Mouse (Mus musculus): ENCODE results near the gene Myom1. TPM values are rescaled to one million over a fixed set of nuclear protein-coding genes. Genes with fewer than 3 reads are reported as not detected.

Myom1 gene
- polyA plus RNA-seq, 1 experiment from 2014 or later, result 224 TPM

- no peaks in the 10 kb centered on the region for H3K27me3 ChIP-seq (ENCODE audit: control insufficient read depth, insufficient read depth, low read length)
- H3K9me3 ChIP-seq (replicated peaks; ENCODE audit: control insufficient read depth, low read length), result no peaks in the 10 kb centered on the region
- ATAC-seq (replicated peaks; ENCODE audit: extremely low read depth, insufficient read depth, low FRiP score), result no peak
- peak overlapping the region; percentile 96 for H3K27ac ChIP-seq (ENCODE audit: low read length)
- 34% methylated on average over 9 of the region's 9 CpGs for WGBS
- H3K9ac ChIP-seq (ENCODE audit: low read length), result peak overlapping the region; percentile 64
- H3K36me3 ChIP-seq (ENCODE audit: control insufficient read depth, insufficient read depth), result peaks cover 19% of the 10 kb centered on the region
- H3K4me1 ChIP-seq (ENCODE audit: control insufficient read depth, insufficient read depth, low read length), result peaks cover 60% of the 10 kb centered on the region
- peak overlapping the region; percentile 61 for H3K4me2 ChIP-seq (ENCODE audit: low read depth, low read length)
- peak overlapping the region; percentile 35 for H3K4me3 ChIP-seq (ENCODE audit: low read length)
Measured at GRCm38 (mm10) chr17:70998400-70998975, 3.9 kb upstream of the Myom1 start.

DNA sequence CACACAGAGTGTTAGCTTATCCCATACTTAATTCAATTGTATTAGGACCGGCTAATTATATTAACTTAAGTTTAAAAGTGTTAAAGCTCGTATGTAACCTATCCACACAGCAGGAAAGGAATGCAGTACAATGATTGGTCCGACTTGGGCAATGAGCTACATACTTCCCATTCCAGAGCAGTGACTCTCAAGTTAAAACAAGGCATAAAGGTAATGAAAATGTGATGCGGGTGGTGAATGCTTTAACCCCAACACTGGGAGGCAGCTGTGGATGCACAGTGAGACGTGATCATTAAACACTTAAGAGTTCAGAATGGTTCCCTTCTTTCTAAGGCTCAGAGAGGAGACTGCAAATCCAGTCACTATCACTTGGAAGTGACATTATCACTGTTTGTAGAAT lies 3.2 kb upstream of the Myom1 start:
- Histone ChIP-seq H3K9me3 (replicated peaks; ENCODE audit: control insufficient read depth, low read length) (no peaks in the 10 kb centered on the region), H3K27ac (ENCODE audit: low read length) (peak overlapping the region; percentile 87), H3K36me3 (ENCODE audit: control insufficient read depth, insufficient read depth) (peaks cover 16% of the 10 kb centered on the region), H3K27me3 (ENCODE audit: control insufficient read depth, insufficient read depth, low read length) (no peaks in the 10 kb centered on the region), H3K9ac (ENCODE audit: low read length) (peak overlapping the region; percentile 28; the same call in 1 of the 2 replicates), H3K4me2 (ENCODE audit: low read depth, low read length) (peak overlapping the region; percentile 76), H3K4me1 (ENCODE audit: control insufficient read depth, insufficient read depth, low read length) (peaks cover 59% of the 10 kb centered on the region), H3K4me3 (ENCODE audit: low read length) (peak overlapping the region; percentile 48)
- WGBS, result 25% methylated on average over 5 of the region's 5 CpGs
- ATAC-seq (replicated peaks; ENCODE audit: extremely low read depth, insufficient read depth, low FRiP score), result no peak

DNA sequence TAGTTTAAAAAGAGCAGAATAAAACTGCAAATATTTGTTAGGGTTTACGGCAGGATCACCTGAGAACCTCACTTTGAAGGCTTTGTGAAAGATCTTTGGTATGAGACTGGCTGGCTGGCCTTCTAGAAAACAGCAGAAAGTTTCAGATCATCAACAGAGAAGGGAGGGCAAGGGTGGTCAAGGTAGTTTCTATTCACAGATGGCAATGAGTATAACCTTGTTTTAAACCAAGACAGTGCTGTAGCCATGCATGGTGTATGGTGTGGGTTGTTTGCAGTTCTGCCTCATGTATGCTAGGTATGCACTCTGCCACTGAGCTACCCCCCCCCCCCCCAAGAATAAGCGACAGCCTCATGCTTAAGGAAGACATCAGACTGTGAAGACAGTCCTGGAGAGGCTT lies 2.2 kb upstream of the Myom1 start:
- WGBS, result 27% methylated on average over 2 of the region's 2 CpGs
- peak overlapping the region; percentile 87 for H3K27ac ChIP-seq (ENCODE audit: low read length)
- H3K4me2 ChIP-seq (ENCODE audit: low read depth, low read length), result peak overlapping the region; percentile 76
- no peaks in the 10 kb centered on the region for H3K27me3 ChIP-seq (ENCODE audit: control insufficient read depth, insufficient read depth, low read length)
- H3K36me3 ChIP-seq (ENCODE audit: control insufficient read depth, insufficient read depth), result peaks cover 12% of the 10 kb centered on the region
- H3K4me1 ChIP-seq (ENCODE audit: control insufficient read depth, insufficient read depth, low read length), result peaks cover 51% of the 10 kb centered on the region
- peak overlapping the region; percentile 99 for H3K9ac ChIP-seq (ENCODE audit: low read length)
- peak overlapping the region; percentile 48 for H3K4me3 ChIP-seq (ENCODE audit: low read length)
- H3K9me3 ChIP-seq (replicated peaks; ENCODE audit: control insufficient read depth, low read length), result no peaks in the 10 kb centered on the region
- ATAC-seq (replicated peaks; ENCODE audit: extremely low read depth, insufficient read depth, low FRiP score), result no peak

- Histone ChIP-seq H3K4me1 (ENCODE audit: control insufficient read depth, insufficient read depth, low read length) (peaks cover 48% of the 10 kb centered on the region), H3K27ac (ENCODE audit: low read length) (peak overlapping the region; percentile 100), H3K27me3 (ENCODE audit: control insufficient read depth, insufficient read depth, low read length) (no peaks in the 10 kb centered on the region), H3K9me3 (replicated peaks; ENCODE audit: control insufficient read depth, low read length) (no peaks in the 10 kb centered on the region), H3K4me3 (ENCODE audit: low read length) (peak overlapping the region; percentile 88), H3K9ac (ENCODE audit: low read length) (peak overlapping the region; percentile 99), H3K36me3 (ENCODE audit: control insufficient read depth, insufficient read depth) (peaks cover 4% of the 10 kb centered on the region), H3K4me2 (ENCODE audit: low read depth, low read length) (peak overlapping the region; percentile 76)
- no peak for ATAC-seq (replicated peaks; ENCODE audit: extremely low read depth, insufficient read depth, low FRiP score)
- WGBS, result 1% methylated on average over 6 of the region's 6 CpGs
Measured at GRCm38 (mm10) chr17:71001067-71001466, 1.4 kb upstream of the Myom1 start.

DNA sequence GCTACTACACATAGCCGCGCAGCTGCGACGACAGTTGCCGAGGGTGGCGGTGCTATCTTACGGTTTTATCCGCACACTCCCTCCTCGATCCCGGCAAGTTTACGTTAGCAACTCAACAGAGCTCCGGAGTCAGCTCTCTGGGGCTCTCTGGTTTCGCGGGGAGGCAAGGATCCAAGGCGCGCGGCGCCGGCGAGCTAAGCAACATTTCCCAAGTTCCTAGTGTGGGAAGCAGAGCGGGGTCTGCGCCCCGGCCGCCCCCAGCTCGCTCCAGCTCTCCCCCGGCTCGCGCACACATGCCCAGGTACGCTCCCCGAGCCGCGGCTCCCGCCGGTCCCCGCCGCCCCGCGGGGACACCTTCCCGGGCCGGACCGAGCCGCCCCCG lies 743 bp upstream of the Myom1 start:
- peak; percentile 33 for ATAC-seq (replicated peaks; ENCODE audit: extremely low read depth, insufficient read depth, low FRiP score)
- Histone ChIP-seq H3K27me3 (ENCODE audit: control insufficient read depth, insufficient read depth, low read length) (no peaks in the 10 kb centered on the region), H3K4me1 (ENCODE audit: control insufficient read depth, insufficient read depth, low read length) (peaks cover 45% of the 10 kb centered on the region), H3K36me3 (ENCODE audit: control insufficient read depth, insufficient read depth) (no peaks in the 10 kb centered on the region), H3K4me2 (ENCODE audit: low read depth, low read length) (peak overlapping the region; percentile 76), H3K9me3 (replicated peaks; ENCODE audit: control insufficient read depth, low read length) (no peaks in the 10 kb centered on the region), H3K9ac (ENCODE audit: low read length) (peak overlapping the region; percentile 99), H3K4me3 (ENCODE audit: low read length) (peak overlapping the region; percentile 88), H3K27ac (ENCODE audit: low read length) (peak overlapping the region; percentile 100)
- under 1% methylated on average over 43 of the region's 43 CpGs for WGBS

DNA sequence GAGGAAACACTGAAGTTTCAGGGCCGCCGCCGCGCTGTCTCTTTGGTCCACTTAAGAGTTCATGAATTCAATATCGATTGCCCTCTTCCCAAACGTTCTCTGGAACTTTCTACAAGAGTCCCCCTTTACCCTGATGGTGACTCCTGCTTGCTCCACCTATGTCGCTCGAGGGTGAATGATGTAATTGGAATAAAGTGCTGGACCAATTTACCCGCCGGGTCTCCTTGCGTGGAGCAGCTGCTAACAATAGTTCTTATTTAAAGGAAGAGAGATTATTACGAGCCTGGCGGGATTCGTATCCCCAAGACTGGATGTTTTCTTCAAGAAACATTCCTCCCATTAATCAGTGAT lies 286 bp downstream of the Myom1 start, which contains the start of gene Myl12a:
TSS of gene Myl12a (minus strand) at position 135 of the 351 bp plus-strand sequence.
- no peaks in the 10 kb centered on the region for H3K36me3 ChIP-seq (ENCODE audit: control insufficient read depth, insufficient read depth)
- peak within 1 kb of the TSS; percentile 76 for H3K4me2 ChIP-seq (ENCODE audit: low read depth, low read length)
- no peaks in the 10 kb centered on the region for H3K9me3 ChIP-seq (replicated peaks; ENCODE audit: control insufficient read depth, low read length)
- WGBS, result 2% methylated on average over 14 of the region's 14 CpGs
- no peaks in the 10 kb centered on the region for H3K27me3 ChIP-seq (ENCODE audit: control insufficient read depth, insufficient read depth, low read length)
- peak; percentile 20 for ATAC-seq (replicated peaks; ENCODE audit: extremely low read depth, insufficient read depth, low FRiP score)
- H3K27ac ChIP-seq (ENCODE audit: low read length), result peak within 1 kb of the TSS; percentile 100
- peak within 1 kb of the TSS; percentile 88 for H3K4me3 ChIP-seq (ENCODE audit: low read length)
- peaks cover 37% of the 10 kb centered on the region for H3K4me1 ChIP-seq (ENCODE audit: control insufficient read depth, insufficient read depth, low read length)
- H3K9ac ChIP-seq (ENCODE audit: low read length), result peak within 1 kb of the TSS; percentile 99

GRCm38 (mm10) chr17:71003112-71003511 lies 679 bp downstream of the Myom1 start:
- Histone ChIP-seq H3K36me3 (ENCODE audit: control insufficient read depth, insufficient read depth) (no peaks in the 10 kb centered on the region), H3K27ac (ENCODE audit: low read length) (peak overlapping the region; percentile 100), H3K9me3 (replicated peaks; ENCODE audit: control insufficient read depth, low read length) (no peaks in the 10 kb centered on the region), H3K27me3 (ENCODE audit: control insufficient read depth, insufficient read depth, low read length) (no peaks in the 10 kb centered on the region), H3K4me3 (ENCODE audit: low read length) (peak overlapping the region; percentile 88), H3K9ac (ENCODE audit: low read length) (peak overlapping the region; percentile 72), H3K4me2 (ENCODE audit: low read depth, low read length) (peak overlapping the region; percentile 67), H3K4me1 (ENCODE audit: control insufficient read depth, insufficient read depth, low read length) (peaks cover 35% of the 10 kb centered on the region)
- 32% methylated on average over 4 of the region's 4 CpGs for WGBS
- no peak for ATAC-seq (replicated peaks; ENCODE audit: extremely low read depth, insufficient read depth, low FRiP score)

DNA sequence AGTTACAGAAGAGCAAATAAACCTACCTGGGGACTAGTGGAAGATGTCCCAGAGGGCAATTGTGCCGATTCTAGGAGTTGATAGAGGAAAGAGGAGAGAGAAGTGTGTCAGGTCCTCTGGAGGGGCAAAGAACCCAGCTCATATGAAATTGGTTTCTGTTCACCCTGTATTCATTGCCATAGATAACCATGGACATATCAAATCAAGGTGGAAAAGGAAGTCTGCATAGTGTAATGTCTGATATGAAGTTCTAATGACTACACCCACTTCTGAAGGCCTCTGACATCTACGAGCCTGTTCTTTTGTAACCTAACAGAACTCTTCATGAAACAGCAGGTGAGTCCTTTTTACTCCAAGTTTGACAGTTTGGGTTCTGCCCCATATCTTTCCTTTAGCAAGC lies 1.3 kb downstream of the Myom1 start:
- Histone ChIP-seq H3K9ac (ENCODE audit: low read length) (peak overlapping the region; percentile 72; the same call in 1 of the 2 replicates), H3K4me2 (ENCODE audit: low read depth, low read length) (peak overlapping the region; percentile 67; the same call in 1 of the 2 replicates), H3K9me3 (replicated peaks; ENCODE audit: control insufficient read depth, low read length) (no peaks in the 10 kb centered on the region)

DNA sequence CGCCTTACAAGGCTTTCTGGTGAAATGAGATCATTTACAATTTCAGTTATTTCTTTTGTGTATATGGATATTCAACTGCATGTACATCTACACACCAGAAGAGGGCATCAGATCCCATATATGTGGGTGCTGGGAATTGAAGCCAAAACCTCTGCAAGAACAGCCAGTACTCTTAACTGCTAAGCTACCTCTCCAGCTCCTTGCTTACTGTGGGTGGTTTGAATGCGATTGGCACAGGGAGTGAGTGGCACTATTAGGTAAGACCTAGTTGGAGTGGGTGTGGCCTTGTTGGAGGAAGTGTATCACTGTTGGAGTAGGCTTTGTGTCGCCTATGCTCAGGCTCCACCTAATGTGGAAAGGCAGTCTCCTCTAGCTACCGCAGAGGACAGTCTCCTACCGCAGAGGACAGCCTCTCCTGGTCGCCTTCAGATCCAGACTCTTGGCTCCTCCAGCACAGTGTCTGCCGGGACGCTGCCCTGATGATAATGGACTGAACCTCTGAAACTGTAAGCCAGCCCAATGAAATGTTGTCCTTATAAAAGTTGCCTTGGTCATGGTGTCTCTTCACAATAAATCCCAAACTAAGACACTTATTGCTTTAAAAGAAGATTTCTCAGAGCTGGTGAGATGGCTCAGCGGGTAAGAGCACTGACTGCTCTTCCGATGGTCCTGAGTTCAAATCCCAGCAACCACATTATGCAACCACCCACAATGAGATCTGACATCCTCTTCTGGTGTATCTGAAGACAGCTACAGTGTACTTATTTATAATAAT lies 1.9 kb downstream of the Myom1 start:
- ATAC-seq (replicated peaks; ENCODE audit: extremely low read depth, insufficient read depth, low FRiP score), result no peak
- Histone ChIP-seq H3K4me2 (ENCODE audit: low read depth, low read length) (no peak overlapping the region), H3K9me3 (replicated peaks; ENCODE audit: control insufficient read depth, low read length) (no peaks in the 10 kb centered on the region), H3K27ac (ENCODE audit: low read length) (no peak overlapping the region; the same call in 1 of the 2 replicates), H3K27me3 (ENCODE audit: control insufficient read depth, insufficient read depth, low read length) (no peaks in the 10 kb centered on the region), H3K9ac (ENCODE audit: low read length) (no peak overlapping the region), H3K4me1 (ENCODE audit: control insufficient read depth, insufficient read depth, low read length) (peaks cover 26% of the 10 kb centered on the region), H3K4me3 (ENCODE audit: low read length) (no peak overlapping the region), H3K36me3 (ENCODE audit: control insufficient read depth, insufficient read depth) (no peaks in the 10 kb centered on the region)
- WGBS, result 87% methylated on average over 10 of the region's 10 CpGs

More for the DNA sequence above, 1.3 kb downstream of the Myom1 start:
- ATAC-seq (replicated peaks; ENCODE audit: extremely low read depth, insufficient read depth, low FRiP score), result no peak
- whole genome bisulfite sequencing, result 66% methylated on average over 2 of the region's 2 CpGs
- no peak overlapping the region for H3K4me3 ChIP-seq (ENCODE audit: low read length)
- no peaks in the 10 kb centered on the region for H3K27me3 ChIP-seq (ENCODE audit: control insufficient read depth, insufficient read depth, low read length)
- peak overlapping the region; percentile 100 for H3K27ac ChIP-seq (ENCODE audit: low read length)
- peaks cover 29% of the 10 kb centered on the region for H3K4me1 ChIP-seq (ENCODE audit: control insufficient read depth, insufficient read depth, low read length)
- H3K36me3 ChIP-seq (ENCODE audit: control insufficient read depth, insufficient read depth), result no peaks in the 10 kb centered on the region
